Mouse (Mus musculus): ENCODE measurements at regions not wholly inside any gene's neighbourhood (a gene's known extent, or its start where the extent isn't known, plus 50 kb on each side); places are given as distances from the start of the nearest gene placed in this dataset.

DNA sequence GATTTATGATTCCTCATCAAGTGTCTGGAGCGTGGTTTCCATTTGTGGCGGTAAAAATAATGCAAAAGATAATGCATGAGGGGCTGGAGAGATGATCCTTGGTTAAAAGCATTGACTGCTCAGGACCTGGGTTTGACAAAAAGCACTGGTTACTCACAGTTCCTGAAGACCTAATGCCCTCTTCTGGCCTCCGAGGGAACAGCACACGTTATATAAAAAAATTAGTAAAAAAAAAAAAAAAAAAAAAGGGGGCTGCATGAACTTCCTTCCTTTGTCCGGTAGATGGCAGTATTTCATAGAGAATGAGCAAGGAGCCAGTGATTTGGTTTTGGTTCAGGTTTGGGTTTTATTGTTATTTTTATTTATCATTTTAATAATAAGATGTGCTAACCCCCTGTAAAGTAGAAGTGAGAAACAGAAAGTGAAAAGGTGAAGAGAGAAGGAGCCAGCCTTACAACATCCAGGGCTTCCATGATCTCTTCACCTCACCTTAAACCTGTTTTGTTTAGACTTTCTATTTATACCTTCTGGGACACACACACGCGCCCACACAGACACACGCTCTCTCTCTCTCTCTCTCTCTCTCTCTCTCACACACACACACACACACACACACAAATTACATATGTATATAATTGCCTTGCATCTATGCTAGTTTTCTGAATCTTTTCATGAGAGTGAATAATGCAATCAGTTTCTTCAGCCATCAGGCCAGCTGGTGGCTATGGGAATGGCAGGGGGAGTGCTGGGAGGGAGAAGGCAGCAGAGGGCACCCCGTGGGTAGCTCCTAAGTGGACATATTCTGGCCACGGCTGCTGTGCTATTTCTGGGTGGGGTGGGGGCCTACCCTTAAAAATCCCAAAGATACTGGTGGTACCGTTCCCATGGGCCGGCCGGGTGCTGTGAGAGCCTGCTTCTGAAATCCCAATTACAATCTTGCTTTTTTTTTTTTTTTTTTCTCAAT lies 230.0 kb downstream of the Poteg start:
- peak; percentile 10 for DNase-seq (ENCODE audit: low read depth)

GRCm38 (mm10) chr8:27679164-27679563 lies 231.7 kb downstream of the Poteg start:
- DNase-seq (ENCODE audit: low read depth): peak; percentile 4

DNA sequence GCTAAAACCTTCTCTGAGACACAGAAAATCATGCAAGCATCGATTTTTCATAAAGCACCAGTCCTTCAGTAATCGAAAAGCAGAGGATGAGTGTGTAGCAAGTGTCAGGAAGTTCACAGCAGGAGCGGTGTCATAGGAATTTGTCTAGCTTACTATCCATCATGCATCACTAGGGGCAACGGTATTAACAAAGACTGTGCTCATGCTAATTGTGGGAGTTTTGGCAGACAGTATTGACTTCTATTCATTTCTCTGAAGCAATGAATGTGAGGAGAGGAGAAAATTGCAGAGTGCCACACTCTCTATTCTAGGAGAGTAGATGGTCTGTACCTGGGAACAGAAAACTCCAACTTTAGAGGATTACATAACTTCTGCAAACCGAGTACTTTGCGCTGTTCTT lies 274.5 kb downstream of the Poteg start:
- DNase-seq (ENCODE audit: low read depth): no peak

DNA sequence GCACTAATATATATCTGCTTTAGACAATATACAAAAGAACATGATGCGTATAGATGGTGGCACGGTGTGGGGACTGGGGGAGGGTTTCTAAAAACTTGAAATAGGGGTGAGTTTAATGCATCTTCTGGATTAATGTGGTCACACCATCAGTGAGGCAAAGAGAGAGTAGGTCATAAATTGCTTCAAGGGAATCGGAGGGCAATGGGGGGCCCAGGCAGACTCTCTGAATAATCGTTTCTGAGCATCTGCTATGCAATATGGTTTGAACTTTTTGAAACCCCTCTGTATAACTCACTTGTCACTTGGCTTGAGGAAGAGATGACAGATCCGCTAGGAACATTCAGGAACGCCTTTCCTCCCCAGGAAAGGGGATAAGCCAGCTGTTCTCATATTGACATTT lies 322.8 kb downstream of the Poteg start:
- no peak for DNase-seq (ENCODE audit: low read depth)

DNA sequence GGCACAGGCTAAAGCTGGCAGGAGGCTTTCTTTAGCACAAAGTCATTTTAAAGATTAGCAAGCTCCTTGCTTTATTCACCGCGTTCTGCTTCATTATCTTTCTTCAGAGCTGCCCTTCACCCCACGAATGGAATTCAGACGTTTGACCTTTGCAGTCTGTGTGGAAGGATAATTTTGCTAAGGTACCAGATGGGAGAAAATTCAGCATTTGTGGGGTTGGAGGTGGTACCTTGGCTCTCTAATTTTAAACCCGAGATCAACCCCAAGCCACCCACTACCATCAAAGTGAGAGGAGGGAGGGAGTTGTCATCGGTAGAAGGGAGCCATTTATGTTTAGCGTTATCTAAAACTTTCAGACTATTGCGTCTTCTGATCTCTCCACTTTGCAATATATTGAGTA lies 323.3 kb downstream of the Poteg start:
- no peak for DNase-seq (ENCODE audit: low read depth)

DNA sequence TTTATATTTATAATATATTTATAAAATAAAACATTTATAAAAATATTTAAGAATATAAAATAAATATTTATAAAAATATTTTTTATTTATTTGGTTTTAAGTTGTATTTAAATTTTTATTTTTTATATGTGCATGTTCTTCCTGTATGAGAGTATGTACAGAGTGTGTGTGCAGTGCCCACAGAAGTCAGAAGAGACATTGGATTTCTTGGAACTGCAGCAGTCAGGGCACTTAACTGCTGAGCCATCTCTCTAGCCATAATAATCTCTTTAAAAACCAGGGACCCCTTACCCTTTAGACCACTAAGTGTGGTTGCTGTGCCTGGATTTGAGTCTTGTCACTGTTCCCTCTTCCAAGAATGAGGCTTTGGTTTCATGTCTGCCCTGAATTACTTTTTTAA lies 323.8 kb downstream of the Poteg start:
- no peak for DNase-seq (ENCODE audit: low read depth)

DNA sequence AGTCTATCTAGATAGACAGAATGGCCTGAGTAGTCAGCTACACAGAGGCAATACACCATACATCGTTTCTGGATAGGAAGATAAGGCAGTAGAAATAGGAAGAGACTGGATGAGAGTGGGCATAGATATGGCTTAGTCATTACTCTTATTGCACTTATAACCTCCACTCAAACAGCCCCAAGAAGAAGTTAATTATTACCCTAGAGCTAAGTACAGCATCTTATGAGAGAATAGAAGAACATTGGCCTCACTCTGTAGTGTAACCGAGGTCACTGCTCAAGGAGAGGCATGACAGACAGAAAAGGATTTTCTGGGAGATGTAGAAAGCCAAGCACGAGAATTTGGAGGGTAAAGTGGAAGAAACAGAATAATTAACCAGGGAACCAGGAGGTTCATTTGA lies 331.5 kb downstream of the Poteg start:
- no peak for DNase-seq (ENCODE audit: low read depth)

Data from c-Kit-positive CD71-positive TER-119-negative erythroid progenitor cells, embryonic 14.5 days (primary cell).